Mouse (Mus musculus): ENCODE results near the gene Btbd35f13. TPM values are rescaled to one million over a fixed set of nuclear protein-coding genes. Genes with fewer than 3 reads are reported as not detected.

Gene Btbd35f13
- not detected in 2 replicates for polyA plus RNA-seq (2012; rRNA removed)

GRCm38 (mm10) chrX:33656872-33657271, at the start of gene Btbd35f13:
Btbd35f13 (plus strand) TSS chrX:33657172.

DNA sequence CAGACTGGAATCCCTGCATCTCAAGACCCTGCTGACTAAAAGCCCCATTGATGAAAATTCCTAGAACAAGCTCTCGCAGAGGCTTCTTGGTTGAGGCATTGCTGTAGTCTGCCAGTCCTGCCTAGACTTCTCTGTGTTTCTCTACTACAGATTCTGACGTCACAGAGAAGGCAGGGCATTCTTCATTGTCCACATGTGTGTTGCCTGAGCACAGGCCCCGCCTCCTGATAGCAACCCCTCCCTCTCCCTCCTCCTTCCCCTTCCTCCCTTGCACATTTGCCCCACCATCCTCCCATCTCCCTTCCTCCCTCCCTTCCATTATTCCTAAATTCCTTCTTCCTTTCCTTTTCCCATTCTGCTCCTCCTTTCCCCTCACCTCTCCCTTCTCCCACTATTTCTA, 45.3 kb downstream of the Btbd35f13 start, which contains the start of gene Btbd35f14:
Gene Btbd35f14 (minus strand): TSS at position 101 of the 400 bp plus-strand sequence.

Other genes starting within 250 kb of the Btbd35f13 start
- not detected in 2 replicates for gene Btbd35f15, start 79.9 kb upstream of the Btbd35f13 start, polyA plus RNA-seq (2012; rRNA removed)
- gene Btbd35f14, start 45.2 kb downstream of the Btbd35f13 start, polyA plus RNA-seq (2012; rRNA removed), result not detected in 2 replicates

All from central nervous system, embryonic 18 days (tissue).